Mouse (Mus musculus): ENCODE data around the gene Xrcc2.

Xrcc2 gene

GRCm38 (mm10) chr5:25671051-25671450, 34.6 kb downstream of the Xrcc2 start:
- no peak for DNase-seq (ENCODE audit: low spot score in 2 of 2)

GRCm38 (mm10) chr5:25668306-25668705, 37.3 kb downstream of the Xrcc2 start:
- no peak for DNase-seq (ENCODE audit: low spot score in 2 of 2)

GRCm38 (mm10) chr5:25666684-25667083, 38.9 kb downstream of the Xrcc2 start:
- DNase-seq (ENCODE audit: low spot score in 2 of 2) = no peak

DNA sequence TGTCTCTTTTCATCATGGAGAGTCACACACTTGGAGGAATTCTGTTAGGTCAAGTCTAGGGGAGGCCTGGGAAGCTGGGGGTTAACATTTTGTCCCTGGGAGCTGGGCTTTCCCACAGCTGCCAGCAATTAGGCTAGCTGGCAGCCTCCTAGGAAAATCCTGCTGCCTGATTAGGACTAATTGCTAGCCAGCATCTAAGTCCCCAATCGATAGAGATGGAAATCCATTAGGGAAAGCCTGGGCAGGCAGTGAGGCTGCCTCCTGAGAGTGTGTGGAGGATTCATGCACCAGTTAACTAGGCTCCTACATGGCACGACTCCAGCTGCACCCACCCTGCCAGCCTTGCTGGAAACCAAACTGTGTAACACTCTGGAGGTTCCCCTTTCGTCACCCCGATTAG, 39.5 kb downstream of the Xrcc2 start:
- DNase-seq (ENCODE audit: low spot score in 2 of 2) = no peak

DNA sequence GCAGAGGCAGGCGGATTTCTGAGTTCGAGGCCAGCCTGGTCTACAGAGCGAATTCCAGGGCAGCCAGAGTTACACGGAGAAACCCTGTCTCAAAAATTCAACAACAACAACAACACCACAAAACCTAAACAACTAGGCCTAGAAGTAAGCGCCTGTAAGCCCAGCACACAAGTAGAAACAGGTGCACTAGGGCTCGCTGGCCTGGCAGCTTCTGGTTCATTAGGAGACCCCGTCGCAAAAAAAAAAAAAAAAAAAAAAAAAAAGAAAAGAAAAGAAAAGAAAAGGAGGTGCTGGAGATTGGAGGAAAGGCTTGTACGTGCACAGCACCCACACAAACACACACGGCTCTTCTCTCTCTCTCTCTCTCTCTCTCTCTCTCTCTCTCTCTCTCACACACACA, 40.1 kb downstream of the Xrcc2 start:
- DNase-seq (ENCODE audit: low spot score in 2 of 2) = no peak

GRCm38 (mm10) chr5:25663165-25663564, 42.5 kb downstream of the Xrcc2 start:
- DNase-seq (ENCODE audit: low spot score in 2 of 2) = no peak

DNA sequence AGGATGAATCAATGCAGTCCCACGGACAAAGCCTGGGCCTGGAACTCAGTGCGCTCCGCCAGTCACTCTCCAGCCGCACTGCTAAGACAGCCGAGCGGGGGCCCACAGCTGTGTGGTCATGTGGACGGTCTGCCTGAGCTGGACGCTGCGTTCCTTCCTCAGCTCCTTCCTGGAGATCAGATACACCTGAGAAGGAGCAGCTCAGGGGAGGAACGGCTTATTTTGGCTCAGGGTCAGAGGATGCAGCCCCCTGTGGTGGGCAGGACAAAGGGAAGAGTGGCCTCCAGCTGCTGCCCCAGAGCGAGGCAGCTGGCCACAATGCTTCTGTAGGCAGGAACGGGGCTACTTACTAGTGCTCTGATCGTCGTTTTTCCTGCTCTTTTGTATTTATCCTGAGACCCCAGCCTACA, 51.0 kb downstream of the Xrcc2 start:
- no peak for DNase-seq (ENCODE audit: low spot score in 2 of 2)

- no peak for DNase-seq (ENCODE audit: low spot score in 2 of 2)
These were observed 52.2 kb downstream of the Xrcc2 start for GRCm38 (mm10) chr5:25653377-25653776.

DNA sequence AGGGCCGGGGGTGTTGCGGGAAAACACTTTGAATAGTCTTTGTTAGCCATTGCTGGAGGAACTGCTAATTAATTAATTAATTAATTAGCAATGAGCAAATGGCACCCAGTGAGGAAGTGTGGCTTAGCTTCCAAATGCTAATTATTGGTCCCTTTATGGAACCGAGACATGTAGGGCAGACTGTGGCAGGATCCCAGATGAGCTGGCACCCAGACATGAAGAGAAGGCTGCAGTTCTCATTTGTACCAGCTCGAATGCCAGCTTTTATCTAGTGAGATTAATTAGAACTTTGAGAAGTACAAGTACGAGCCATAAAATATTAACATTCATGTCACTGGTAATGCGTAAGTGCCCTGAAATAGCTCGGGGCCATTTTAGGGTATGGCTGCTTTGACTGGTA, 53.2 kb downstream of the Xrcc2 start:
- DNase-seq (ENCODE audit: low spot score in 2 of 2) = no peak

DNA sequence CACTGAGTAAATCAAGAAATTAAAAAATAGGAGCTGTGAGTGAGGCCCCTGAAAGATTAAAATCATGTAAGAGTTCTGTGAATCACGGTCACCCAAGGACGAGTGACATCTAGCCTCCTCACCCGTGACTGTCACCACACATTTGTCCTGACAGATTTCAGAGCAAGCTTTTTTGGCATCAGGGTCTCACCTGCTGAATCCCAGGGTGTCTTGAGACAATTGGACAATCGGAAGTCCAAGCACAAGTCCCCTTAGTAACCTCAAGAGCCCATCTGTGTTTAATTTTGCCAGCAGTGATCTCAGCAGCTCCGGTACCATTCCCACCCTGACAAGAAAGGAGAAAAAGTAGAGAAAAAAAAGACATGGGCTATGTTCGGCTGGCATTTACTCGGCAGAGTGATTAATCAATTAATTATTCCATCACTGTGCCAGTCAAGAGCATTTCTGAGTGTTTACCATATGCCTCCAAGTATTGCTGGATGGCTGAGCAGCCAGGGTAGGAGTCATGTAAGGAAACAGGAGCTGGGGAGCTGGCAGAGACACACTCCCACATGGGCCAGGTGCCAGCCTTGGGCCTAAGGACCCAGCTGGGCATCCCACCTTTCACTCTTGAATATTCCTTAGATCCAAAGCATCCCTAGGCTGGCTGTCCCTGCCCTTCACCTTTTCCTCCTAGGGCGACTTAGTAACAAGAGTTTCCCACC, 59.8 kb downstream of the Xrcc2 start:
- no peak for DNase-seq (ENCODE audit: low spot score in 2 of 2)

DNA sequence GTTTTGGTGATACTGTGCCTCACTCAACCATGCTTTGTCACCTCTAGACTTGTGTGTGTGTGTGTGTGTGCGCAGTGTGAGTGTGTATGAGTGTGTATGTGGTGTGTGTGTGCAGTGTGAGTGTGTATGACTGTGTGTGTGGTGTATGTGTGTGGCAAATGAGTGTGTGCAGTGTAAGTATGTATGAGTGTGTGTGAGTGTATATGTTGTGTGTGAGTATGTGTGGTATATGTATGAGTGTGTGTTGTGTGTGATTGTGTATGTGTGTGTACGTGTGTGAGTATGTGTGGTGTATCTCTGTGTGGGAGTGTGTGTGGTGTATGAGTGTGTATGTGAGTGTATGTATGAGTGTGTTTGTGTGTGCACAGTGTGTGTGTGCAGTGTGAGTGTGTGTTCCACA, 61.1 kb downstream of the Xrcc2 start:
- no peak for DNase-seq (ENCODE audit: low spot score in 2 of 2)

DNA sequence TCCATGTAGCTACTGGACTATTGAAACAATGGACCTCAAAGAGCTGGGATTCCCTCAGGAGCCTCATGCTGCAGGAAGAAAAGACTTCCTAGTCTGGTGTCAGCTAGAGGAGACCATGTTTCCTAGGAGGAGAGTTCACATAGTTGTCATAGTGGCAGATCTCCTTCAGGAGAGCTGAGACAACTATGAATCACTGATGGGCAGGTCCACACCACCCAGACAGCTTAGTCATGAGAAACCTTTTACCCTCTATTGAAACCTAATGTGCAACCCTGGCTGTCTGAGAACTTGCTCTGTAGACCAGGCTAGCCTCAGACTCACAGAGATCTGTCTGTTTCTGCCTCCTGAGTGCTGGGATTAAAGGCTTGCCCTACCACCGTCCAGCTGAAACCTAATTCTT, 62.9 kb downstream of the Xrcc2 start:
- no peak for DNase-seq (ENCODE audit: low spot score in 2 of 2)
